Mouse (Mus musculus): ENCODE measurements around the gene Cdk14.
A peak's percentile ranks its signal among the peaks of the same experiment; 100 is the strongest.
"Not testable (repeated sequence)": the region's sequence is repeated elsewhere in the genome, so short reads cannot be mapped to it uniquely, and the experiment has no call there.

Cdk14 gene

GRCm38 (mm10) chr5:5341611-5342010 is 78.5 kb downstream of the Cdk14 start:
- Histone ChIP-seq H3K36me3 (ENCODE audit: insufficient read depth, low read length) (no peaks in the 10 kb centered on the region), H3K4me3 (replicated peaks; ENCODE audit: low read length) (no peak overlapping the region), H3K27me3 (ENCODE audit: insufficient read depth, low read length) (no peaks in the 10 kb centered on the region), H3K9me3 (ENCODE audit: low read length) (no peaks in the 10 kb centered on the region), H3K4me1 (replicated peaks; ENCODE audit: low read depth, low read length) (no peaks in the 10 kb centered on the region)
- no peak for TF ChIP-seq CTCF (conservative IDR thresholded peaks at IDR 0.05; ENCODE audit: low read length)

GRCm38 (mm10) chr5:5333916-5334315 is 86.2 kb downstream of the Cdk14 start:
- Histone ChIP-seq H3K4me1 (replicated peaks; ENCODE audit: low read depth, low read length) (no peaks in the 10 kb centered on the region), H3K27me3 (ENCODE audit: insufficient read depth, low read length) (no peaks in the 10 kb centered on the region), H3K4me3 (replicated peaks; ENCODE audit: low read length) (no peak overlapping the region), H3K9me3 (ENCODE audit: low read length) (no peaks in the 10 kb centered on the region), H3K36me3 (ENCODE audit: insufficient read depth, low read length) (no peaks in the 10 kb centered on the region)
- TF ChIP-seq CTCF (conservative IDR thresholded peaks at IDR 0.05; ENCODE audit: low read length): no peak
- no peak for TF ChIP-seq NANOG (IDR thresholded peaks at IDR 0.05; ENCODE audit: borderline replicate concordance, low read length)
- TF ChIP-seq POU5F1 (IDR thresholded peaks at IDR 0.05; ENCODE audit: borderline replicate concordance, low read length): no peak

- Histone ChIP-seq H3K4me1 (replicated peaks; ENCODE audit: low read depth, low read length) (no peaks in the 10 kb centered on the region), H3K4me3 (replicated peaks; ENCODE audit: low read length) (no peak overlapping the region), H3K27me3 (ENCODE audit: insufficient read depth, low read length) (no peaks in the 10 kb centered on the region), H3K36me3 (ENCODE audit: insufficient read depth, low read length) (no peaks in the 10 kb centered on the region), H3K9me3 (ENCODE audit: low read length) (no peaks in the 10 kb centered on the region)
- TF ChIP-seq POU5F1 (IDR thresholded peaks at IDR 0.05; ENCODE audit: borderline replicate concordance, low read length): no peak
- TF ChIP-seq CTCF (conservative IDR thresholded peaks at IDR 0.05; ENCODE audit: low read length): no peak
These were observed 89.1 kb downstream of the Cdk14 start for GRCm38 (mm10) chr5:5330926-5331460.

GRCm38 (mm10) chr5:5329018-5329417 is 91.1 kb downstream of the Cdk14 start:
- not testable (repeated sequence) for H3K27me3 ChIP-seq (ENCODE audit: insufficient read depth, low read length); H3K9me3 ChIP-seq (ENCODE audit: low read length); H3K36me3 ChIP-seq (ENCODE audit: insufficient read depth, low read length); H3K4me3 ChIP-seq (replicated peaks; ENCODE audit: low read length); H3K4me1 ChIP-seq (replicated peaks; ENCODE audit: low read depth, low read length)

GRCm38 (mm10) chr5:5326716-5327115 is 93.4 kb downstream of the Cdk14 start:
- no peak for TF ChIP-seq CTCF (conservative IDR thresholded peaks at IDR 0.05; ENCODE audit: low read length)
- no peak for TF ChIP-seq POU5F1 (IDR thresholded peaks at IDR 0.05; ENCODE audit: borderline replicate concordance, low read length)
- no peak for TF ChIP-seq NANOG (IDR thresholded peaks at IDR 0.05; ENCODE audit: borderline replicate concordance, low read length)
- Histone ChIP-seq H3K4me3 (replicated peaks; ENCODE audit: low read length) (no peak overlapping the region), H3K4me1 (replicated peaks; ENCODE audit: low read depth, low read length) (no peaks in the 10 kb centered on the region)

GRCm38 (mm10) chr5:5322699-5323098 is 97.4 kb downstream of the Cdk14 start:
- TF ChIP-seq POU5F1 (IDR thresholded peaks at IDR 0.05; ENCODE audit: borderline replicate concordance, low read length) (no peak), NANOG (IDR thresholded peaks at IDR 0.05; ENCODE audit: borderline replicate concordance, low read length) (no peak), CTCF (conservative IDR thresholded peaks at IDR 0.05; ENCODE audit: low read length) (peak; percentile 39)
- Histone ChIP-seq H3K9me3 (ENCODE audit: low read length) (no peaks in the 10 kb centered on the region), H3K27me3 (ENCODE audit: insufficient read depth, low read length) (no peaks in the 10 kb centered on the region), H3K36me3 (ENCODE audit: insufficient read depth, low read length) (no peaks in the 10 kb centered on the region), H3K4me3 (replicated peaks; ENCODE audit: low read length) (no peak overlapping the region), H3K4me1 (replicated peaks; ENCODE audit: low read depth, low read length) (0 out of 2 replicates have a peak, but pooled peaks cover 2% of the 10 kb centered on the region)

More at GRCm38 (mm10) chr5:5326716-5327115, 93.4 kb downstream of the Cdk14 start:
- H3K9me3 ChIP-seq (ENCODE audit: low read length): no peaks in the 10 kb centered on the region
- H3K27me3 ChIP-seq (ENCODE audit: insufficient read depth, low read length): no peaks in the 10 kb centered on the region
- no peaks in the 10 kb centered on the region for H3K36me3 ChIP-seq (ENCODE audit: insufficient read depth, low read length)

- H3K27me3 ChIP-seq (ENCODE audit: insufficient read depth, low read length): no peaks in the 10 kb centered on the region
- 0 out of 2 replicates have a peak, but pooled peaks cover 2% of the 10 kb centered on the region for H3K4me1 ChIP-seq (replicated peaks; ENCODE audit: low read depth, low read length)
These were observed 99.5 kb downstream of the Cdk14 start for GRCm38 (mm10) chr5:5320506-5321181.

GRCm38 (mm10) chr5:5319824-5320505 is 100.1 kb downstream of the Cdk14 start:
- no peaks in the 10 kb centered on the region for H3K9me3 ChIP-seq (ENCODE audit: low read length)
- H3K27me3 ChIP-seq (ENCODE audit: insufficient read depth, low read length): no peaks in the 10 kb centered on the region
- H3K4me3 ChIP-seq (replicated peaks; ENCODE audit: low read length): no peak overlapping the region
- H3K36me3 ChIP-seq (ENCODE audit: insufficient read depth, low read length): no peaks in the 10 kb centered on the region
- 0 out of 2 replicates have a peak, but pooled peaks cover 2% of the 10 kb centered on the region for H3K4me1 ChIP-seq (replicated peaks; ENCODE audit: low read depth, low read length)
- TF ChIP-seq NANOG (IDR thresholded peaks at IDR 0.05; ENCODE audit: borderline replicate concordance, low read length) (no peak), CTCF (conservative IDR thresholded peaks at IDR 0.05; ENCODE audit: low read length) (no peak), POU5F1 (IDR thresholded peaks at IDR 0.05; ENCODE audit: borderline replicate concordance, low read length) (no peak)

More at GRCm38 (mm10) chr5:5320506-5321181, 99.5 kb downstream of the Cdk14 start:
- no peak for TF ChIP-seq NANOG (IDR thresholded peaks at IDR 0.05; ENCODE audit: borderline replicate concordance, low read length)
- no peak overlapping the region for H3K4me3 ChIP-seq (replicated peaks; ENCODE audit: low read length)
- H3K9me3 ChIP-seq (ENCODE audit: low read length): no peaks in the 10 kb centered on the region
- no peaks in the 10 kb centered on the region for H3K36me3 ChIP-seq (ENCODE audit: insufficient read depth, low read length)

GRCm38 (mm10) chr5:5314270-5314669 is 105.8 kb downstream of the Cdk14 start:
- H3K9me3 ChIP-seq (ENCODE audit: low read length): no peaks in the 10 kb centered on the region
- H3K4me1 ChIP-seq (replicated peaks; ENCODE audit: low read depth, low read length): no peaks in the 10 kb centered on the region
- TF ChIP-seq POU5F1 (IDR thresholded peaks at IDR 0.05; ENCODE audit: borderline replicate concordance, low read length) (no peak), CTCF (conservative IDR thresholded peaks at IDR 0.05; ENCODE audit: low read length) (no peak), NANOG (IDR thresholded peaks at IDR 0.05; ENCODE audit: borderline replicate concordance, low read length) (no peak)
- no peaks in the 10 kb centered on the region for H3K27me3 ChIP-seq (ENCODE audit: insufficient read depth, low read length)
- no peaks in the 10 kb centered on the region for H3K36me3 ChIP-seq (ENCODE audit: insufficient read depth, low read length)
- no peak overlapping the region for H3K4me3 ChIP-seq (replicated peaks; ENCODE audit: low read length)

Measured in E14TG2a.4 (cell line).